Mouse (Mus musculus) cerebellum, adult 2 months (tissue): ENCODE data around the gene Pcgf1.

Source experiments
- CTCF ChIP-seq: fragments of 200-500 bp; IDR thresholded peaks from 2 replicates; pipeline ENCODE4 v1.5.1; 2011; ENCODE audit warnings: low read depth, mild to moderate bottlenecking, control low read depth, low read length, moderate library complexity, borderline replicate concordance; ENCODE audit not compliant: insufficient read depth
- POLR2A ChIP-seq: fragments of 200-500 bp; IDR thresholded peaks from 2 replicates; pipeline ENCODE4 v1.6.1; 2011; ENCODE audit warnings: low read length, control low read depth, borderline replicate concordance; ENCODE audit not compliant: insufficient read depth

GRCm38 (mm10) chr6:83054871-83055431, 22.7 kb upstream of the Pcgf1 start, which contains the start of gene Htra2:
- TF ChIP-seq POLR2A (no peak), CTCF (peak; percentile 5; the same call in 1 of the 2 replicates)
